Mouse (Mus musculus): ENCODE measurements around the gene Gm17622.

DNA sequence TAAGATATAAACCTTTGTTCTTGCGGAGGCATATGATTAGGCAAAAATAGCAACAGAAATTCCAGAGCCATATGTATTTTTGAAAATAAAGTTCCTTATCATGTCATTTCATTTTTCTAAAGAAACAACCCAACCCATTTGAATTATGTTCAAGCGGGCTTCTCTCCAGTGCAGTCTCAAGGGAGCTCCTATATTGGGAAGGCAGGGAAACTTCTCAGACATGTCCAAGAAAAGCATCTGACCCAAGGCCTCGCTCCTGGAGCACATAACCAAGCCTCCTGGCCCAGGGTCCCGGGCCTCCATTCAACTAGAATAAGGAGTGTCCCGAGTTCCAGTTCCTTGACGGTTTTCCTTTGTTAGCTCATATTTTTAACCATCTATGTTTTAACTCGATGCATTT lies 39.7 kb upstream of the Gm17622 start:
- TF ChIP-seq CTCF (IDR thresholded peaks at IDR 0.05; ENCODE audit: borderline replicate concordance, control insufficient read depth, extremely low read depth, insufficient read depth, low read length, poor library complexity) = no peak
- no peak for TF ChIP-seq POLR2A (IDR thresholded peaks at IDR 0.05; ENCODE audit: control insufficient read depth, extremely low read depth, insufficient read depth, low read length, poor library complexity)

All from thymus, adult 2 months (tissue).